Mouse (Mus musculus): Measurements from ENCODE around the gene Farp1.

Gene Farp1

DNA sequence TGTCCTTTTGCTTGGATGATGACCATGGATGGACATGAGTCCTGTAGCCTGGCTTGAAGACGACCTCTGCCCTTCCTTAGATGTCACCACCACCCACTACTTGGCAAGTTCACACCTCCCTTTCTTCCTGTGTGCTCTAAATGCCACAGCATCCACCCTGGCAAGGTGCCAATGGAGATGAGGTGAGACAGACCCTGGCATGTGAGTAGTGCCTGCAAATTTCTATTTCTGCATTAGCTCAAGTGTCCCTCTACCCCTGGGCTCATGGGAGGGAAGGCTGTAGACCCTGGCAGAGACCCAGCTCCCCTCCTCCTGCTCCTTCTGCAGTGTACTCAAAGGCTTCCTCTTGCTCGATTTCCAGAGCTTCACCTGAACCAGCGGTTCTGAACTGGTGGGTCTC is 279.9 kb downstream of the Farp1 start:
- no peak for DNase-seq (ENCODE audit: low spot score in 2 of 2)

DNA sequence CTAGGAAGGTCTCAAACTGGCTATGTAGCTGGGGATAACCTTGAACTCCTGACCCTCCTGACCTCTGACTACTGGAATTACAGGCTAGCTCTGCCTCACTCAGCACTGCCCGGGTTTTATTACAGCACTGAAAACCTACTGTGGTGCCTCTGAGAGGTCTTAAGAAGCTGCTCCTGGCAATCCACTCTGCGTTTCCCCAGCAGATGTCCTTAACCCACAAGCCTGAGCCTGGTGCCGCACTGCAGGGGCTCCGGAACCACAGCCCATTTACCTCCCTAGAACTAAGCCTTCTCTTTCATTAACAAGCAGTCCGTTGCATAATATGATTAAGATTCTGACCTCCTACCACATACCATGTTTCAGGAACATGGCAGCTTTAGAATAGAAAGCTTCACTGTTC is 281.1 kb downstream of the Farp1 start:
- no peak for DNase-seq (ENCODE audit: low spot score in 2 of 2)

DNA sequence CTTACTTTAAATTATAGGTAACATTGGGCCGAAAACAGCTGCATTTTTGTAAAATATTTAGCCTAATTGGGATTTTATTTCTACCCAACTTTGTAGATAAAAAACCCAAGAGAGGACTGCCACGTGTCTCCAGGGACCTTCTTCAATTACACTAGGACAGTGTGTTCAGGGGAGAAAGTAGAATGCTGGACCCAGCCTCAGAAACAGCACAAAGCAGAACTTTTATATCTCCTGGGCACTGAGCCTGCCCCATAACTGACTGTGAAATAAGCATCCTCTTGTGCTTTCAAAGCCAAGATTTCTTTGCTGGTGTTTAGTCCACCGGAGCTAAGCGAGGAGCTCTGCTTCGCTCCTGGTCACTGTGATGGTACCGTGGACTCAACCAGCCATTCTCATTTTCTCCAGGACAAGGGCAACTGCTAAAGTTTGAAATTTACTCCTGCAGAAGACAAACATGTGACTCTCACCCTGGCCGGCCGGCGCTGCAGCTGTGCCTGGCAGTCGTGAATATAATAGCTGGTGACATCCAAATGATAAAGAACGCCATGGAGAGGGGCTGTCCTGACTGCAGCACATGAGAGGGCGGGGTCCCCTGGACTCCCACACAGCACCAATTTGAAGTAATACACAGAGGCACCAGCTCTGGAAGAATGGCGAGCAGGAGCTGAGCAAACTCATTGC is 281.8 kb downstream of the Farp1 start:
- no peak for DNase-seq (ENCODE audit: low spot score in 2 of 2)

GRCm38 (mm10) chr14:121317312-121317671 is 282.3 kb downstream of the Farp1 start:
- DNase-seq (ENCODE audit: low spot score in 2 of 2) = no peak

DNA sequence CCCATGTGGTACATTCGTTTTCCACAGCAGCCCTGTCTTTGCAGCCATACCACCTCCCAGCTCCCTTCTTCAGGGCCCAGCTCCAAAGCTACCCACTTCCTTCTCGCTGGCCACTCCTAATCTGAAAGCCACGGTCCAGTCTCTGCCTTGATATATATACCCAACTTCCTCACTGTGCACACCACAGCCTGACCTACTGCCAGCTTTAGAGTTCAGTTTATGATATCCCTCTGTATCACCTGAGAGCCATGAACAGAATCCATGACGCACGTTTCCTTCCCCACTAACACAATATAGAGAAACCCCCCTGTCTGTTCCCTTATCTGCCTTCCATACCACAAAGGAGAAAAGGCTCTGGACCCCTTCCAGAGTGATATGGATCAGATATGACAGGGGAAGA is 283.4 kb downstream of the Farp1 start:
- no peak for DNase-seq (ENCODE audit: low spot score in 2 of 2)

GRCm38 (mm10) chr14:121322150-121322549 is 287.1 kb downstream of the Farp1 start:
- no peak for DNase-seq (ENCODE audit: low spot score in 2 of 2)

DNA sequence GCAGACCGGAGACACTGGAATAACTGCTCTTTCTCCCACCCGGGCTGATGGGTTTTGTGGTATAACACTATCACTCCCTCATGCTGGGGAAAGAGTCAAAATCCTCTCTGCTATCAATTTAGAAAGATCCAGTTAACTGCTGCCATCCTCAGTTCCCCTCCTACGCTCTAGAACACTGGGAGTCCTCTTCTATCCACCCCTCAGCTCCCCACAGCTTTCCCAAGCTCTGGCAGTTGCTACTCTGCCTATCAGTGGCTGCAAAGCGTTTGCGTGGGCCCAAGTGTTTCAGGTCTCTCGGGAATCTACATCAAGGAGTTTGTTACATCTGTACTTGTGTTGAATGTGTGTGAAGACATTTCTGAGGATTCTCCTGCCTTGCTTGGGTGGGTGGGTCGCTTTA is 287.6 kb downstream of the Farp1 start:
- DNase-seq (ENCODE audit: low spot score in 2 of 2) = no peak

DNA sequence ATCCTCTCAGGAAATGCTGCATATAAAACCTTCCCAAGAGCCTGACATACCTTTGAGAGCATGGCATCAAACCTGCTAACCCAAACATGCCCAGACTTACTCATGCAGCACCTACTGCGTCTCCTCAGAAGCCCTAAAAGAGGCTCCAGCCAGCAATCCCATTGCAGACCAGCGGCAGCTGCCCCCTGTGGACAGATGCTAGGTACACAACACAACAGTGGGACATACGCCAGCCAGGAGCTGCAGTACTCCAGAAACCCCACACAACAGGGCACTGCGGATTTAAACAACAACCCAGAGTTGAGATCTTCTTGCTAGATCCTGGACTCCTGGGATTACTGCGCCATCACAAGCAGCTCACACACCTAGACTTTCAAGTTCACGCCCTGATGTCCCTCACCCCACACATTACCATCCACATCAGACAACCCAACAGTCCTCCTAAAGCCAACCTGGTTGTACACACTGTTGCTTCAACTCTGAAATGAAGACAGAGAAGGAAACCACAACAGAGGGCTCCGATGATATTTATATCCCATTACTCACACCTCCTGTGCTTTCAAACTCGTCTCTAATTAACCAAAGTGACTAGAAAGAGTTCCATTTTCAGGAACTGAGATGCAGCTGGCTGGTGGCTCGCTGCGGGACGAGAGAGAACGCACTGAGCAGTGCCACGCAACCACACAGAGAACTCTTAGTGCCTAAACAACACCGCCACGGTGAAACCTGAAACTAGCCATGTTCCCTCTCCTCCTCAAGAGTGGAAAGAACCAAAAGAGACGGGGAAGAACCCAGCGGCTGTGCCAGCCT is 289.7 kb downstream of the Farp1 start:
- DNase-seq (ENCODE audit: low spot score in 2 of 2) = no peak

GRCm38 (mm10) chr14:121326432-121326831 is 291.4 kb downstream of the Farp1 start:
- no peak for DNase-seq (ENCODE audit: low spot score in 2 of 2)

DNA sequence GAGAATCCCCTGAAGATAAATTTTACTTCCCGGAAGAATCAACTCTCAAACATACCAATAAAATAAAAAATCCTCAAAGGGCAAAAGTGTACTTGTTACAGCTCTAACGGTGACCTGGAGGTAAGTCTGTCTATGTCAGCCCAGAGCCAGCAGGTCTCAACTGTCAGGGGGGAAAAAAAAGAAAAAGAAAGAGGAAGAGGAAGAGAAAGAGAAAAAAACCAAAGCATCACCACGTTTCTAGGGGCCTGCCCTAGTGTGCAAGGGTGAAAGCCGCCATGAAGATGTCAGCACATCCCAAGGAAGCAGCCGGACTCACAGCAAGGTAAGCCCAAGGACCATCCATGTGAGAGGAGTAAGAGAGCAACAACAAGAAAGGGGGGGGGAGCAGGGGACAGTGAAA is 293.9 kb downstream of the Farp1 start:
- no peak for DNase-seq (ENCODE audit: low spot score in 2 of 2)

DNA sequence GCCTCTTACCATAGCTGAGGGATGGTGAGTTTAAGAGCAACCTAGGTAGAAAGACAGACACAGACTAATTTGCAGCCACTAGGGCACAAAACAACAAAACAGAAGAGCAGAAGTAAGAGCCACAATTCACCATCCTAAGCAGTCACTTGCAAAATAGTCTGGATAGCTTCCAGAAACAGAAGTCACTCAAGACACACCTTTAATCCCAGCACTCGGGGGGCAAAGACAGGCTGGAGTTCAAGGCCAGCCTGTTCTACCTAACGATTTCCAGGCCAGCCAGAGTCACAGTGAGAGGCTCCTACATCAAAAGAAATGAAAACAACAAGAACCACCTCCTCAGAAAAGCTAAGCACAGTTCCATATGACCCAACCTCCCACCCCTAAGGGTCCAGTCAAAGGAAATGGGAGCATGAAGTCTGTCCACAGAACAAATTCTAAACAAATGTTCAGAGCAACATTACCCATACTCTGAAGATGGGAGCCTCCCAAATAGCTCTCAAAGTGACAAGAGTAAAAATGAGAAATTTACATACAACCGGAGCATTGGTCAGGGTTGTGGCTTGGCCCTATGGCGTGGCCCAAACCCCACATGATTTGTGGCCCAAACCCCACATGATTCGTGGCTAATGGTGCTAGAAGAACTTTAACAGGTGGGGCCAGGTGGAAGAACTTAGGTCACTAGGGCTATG is 294.5 kb downstream of the Farp1 start:
- DNase-seq (ENCODE audit: low spot score in 2 of 2) = no peak

GRCm38 (mm10) chr14:121330090-121330408 is 295.0 kb downstream of the Farp1 start:
- DNase-seq (ENCODE audit: low spot score in 2 of 2) = no peak
